Mouse (Mus musculus): ENCODE measurements around the gene Msln. TPM values are rescaled to one million over a fixed set of nuclear protein-coding genes. Genes with fewer than 3 reads are reported as not detected.
"Not testable (repeated sequence)": the region's sequence is repeated elsewhere in the genome, so short reads cannot be mapped to it uniquely, and the experiment has no call there.

The Msln gene
- total RNA-seq, 2 experiments from 2014 or later: 0.44 to 0.49 TPM

DNA sequence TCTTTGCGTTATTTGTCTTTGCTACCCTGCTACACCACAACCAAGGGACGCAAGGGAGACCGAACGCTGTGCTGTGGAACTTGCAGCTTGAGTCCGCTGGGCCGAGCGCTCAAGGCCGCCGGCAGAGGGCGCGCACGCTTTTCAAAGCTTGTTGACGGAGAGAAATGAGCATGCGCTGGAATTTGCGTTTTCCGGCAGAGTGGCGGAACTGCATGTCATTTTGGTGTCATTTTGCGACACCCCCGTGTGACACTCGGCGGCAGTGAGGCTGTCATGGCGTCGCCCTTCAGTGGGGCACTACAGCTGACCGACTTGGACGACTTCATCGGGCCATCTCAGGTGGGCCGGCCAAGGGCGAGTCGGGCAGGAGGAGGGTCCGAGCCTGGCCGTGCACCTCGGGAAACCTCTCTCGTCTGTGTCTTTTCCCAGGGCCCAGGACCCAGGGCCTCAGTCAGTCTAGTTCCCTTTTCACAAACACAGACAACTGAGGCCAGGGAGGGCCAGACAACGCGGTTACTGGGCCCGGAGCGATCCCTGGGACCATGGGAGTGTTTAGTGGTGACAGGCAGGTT lies 19.5 kb upstream of the Msln start, which contains the start of gene Narfl:
Gene Narfl, plus strand, starts transcription at position 228 of the 572 bp plus-strand sequence.
- peak; percentile 96 to 97 for DNase-seq (ENCODE audit: low spot score in 2 of 2)

DNA sequence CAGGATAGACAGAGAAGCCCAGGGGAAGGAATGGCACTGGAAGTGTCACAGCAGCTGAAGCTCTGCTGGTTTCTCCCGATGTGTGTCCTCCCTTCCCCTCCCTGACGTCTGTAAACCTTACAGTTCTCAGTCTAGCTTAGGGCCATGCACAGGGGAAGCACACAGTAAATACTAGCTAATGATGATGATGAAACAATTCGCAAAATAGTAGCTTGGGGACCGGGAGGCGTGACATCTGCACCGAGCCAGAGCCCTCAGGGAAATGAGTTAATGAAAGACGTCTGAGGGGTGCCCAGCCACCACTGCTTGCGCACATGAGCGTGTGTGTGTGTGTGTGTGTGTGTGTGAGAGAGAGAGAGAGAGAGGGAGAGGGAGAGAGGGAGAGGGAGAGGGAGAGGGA lies 15.2 kb upstream of the Msln start:
- no peak for DNase-seq (ENCODE audit: low spot score in 2 of 2)

DNA sequence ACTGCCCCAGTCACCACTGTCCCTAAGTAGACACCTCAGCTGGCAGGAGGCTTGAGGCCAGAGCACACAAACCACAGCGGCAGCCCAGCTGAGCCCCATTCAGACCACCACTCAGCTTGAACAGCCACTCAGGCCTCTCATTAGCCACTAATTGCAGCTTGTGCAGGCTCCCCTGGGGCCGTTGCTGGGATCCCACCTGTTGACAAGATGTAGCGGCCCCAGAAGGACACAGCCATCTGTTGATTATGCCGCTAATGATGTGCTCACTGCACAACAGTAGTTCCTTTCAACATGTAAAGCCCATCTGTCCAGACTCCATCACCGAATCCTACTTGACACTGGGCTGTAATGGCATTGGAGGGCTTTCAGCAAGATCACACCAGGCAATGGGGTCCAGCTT lies 11.7 kb upstream of the Msln start:
- DNase-seq (ENCODE audit: low spot score in 2 of 2): no peak

DNA sequence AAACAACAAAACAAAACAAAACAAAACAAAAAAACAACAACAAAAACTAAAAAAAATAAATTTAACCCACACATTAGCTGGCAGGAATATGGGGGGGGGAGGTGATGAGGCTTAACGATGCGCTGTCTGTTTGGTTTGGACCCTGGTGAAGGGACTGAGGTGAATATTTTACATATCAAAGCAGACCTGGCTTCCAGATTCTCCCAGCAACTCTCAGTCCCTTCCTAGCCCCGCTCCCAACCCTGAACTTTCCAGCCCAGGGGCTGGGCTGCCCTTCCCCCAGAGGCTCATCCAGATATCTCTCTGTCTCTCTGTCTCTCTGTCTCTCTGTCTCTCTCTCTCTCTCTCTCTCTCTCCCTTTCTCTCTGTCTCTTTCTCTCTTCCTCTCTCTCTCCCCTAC lies 8.4 kb upstream of the Msln start:
- no peak for DNase-seq (ENCODE audit: low spot score in 2 of 2)

DNA sequence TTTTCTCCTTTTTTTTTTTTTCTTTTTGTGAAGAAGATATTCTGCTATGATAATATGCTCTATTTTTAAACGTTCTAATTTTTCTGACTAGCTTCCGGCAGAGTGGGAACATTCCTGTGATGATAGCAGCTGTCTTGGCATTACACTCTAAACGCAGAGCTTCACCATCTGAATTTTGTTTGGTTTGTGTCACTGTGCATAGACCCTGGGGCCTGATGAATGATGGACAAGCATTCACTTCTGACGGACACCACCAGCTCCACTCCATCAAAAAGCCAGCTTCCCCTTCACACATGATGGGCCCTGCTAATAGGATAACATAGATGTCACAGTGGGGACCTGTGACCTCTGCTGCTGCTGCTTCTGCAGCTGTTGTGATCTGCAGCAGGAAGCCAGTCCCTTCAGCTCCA lies 7.4 kb upstream of the Msln start:
- no peak for DNase-seq (ENCODE audit: low spot score in 2 of 2)

DNA sequence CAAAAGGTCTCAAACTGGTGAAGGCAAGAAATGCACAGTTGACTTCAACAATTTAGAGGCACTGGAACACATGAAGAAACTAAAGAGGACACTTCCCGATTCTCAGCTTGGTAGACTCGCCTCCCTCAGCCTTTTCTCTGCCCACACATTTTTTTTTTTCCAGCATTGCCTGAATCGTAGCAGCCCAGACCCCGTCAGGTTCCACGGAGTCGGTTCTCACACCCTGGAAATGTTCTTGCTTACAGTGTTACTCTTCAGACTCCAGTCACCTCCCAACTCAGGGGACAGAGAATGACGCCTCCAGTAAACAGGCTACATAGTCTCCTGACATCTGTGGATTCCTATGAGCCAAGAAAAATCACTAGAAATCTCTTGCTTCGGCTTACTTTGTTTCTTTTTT lies 6.0 kb upstream of the Msln start:
- no peak for DNase-seq (ENCODE audit: low spot score in 2 of 2)

DNA sequence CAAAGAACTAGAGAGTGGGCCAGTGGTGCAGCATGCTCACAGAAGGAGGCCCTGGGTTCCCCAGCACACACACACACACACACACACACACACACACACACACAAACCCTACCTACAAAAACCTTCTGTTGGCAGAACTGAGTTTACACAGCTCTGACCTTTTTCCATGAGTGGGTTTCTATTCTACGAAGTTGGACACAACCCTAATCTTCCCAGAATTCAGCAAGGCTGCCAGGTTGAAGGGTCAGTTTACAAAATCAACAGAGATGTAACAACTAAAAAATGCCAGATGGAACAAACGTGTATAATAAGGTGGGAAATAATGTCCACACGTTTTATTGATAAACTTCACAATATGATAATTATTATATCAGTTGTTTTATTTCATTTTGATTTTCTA lies 3.5 kb upstream of the Msln start:
- no peak for DNase-seq (ENCODE audit: low spot score in 2 of 2)

DNA sequence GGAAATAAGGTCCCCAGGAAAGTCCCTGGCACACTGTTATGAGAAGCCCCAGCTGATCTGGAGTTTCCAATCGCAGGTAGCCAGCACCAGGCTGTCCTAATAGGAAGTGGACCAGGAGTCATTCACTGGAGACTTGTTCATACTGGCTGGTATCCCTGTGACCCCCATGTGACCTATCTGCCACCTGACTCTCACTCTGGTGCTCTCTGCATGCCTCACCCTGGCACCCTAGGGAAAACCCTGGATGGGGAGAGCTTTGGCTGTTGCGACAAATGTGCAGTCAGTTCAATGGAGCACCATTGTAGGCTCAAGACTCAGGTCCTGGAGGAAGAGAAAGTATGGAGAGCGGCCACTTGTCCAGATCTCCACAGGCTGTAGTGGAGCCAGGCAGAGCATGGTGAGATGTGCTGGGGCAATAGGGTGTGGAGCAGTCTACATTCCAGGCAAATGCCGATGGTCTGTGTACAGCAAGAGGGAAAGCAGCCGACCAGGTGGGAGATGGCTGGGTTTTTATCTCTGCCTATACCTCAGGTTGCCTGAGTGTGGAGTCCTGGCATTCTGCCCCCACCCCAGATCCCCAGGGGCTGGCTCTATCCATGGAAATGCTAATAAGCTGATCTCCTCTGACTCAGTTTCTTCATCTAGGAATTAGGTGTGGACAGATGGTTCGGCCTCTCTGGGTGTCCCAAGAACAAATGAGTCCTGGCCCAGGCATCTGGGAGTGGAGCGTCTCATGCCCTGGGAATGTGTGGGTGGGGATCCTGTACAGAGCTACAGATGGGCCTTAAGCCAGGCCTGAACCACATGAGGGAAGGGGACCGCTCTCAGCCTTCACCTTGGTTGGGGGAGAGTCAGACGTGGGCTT lies 2.4 kb upstream of the Msln start:
- DNase-seq (ENCODE audit: low spot score in 2 of 2): no peak

DNA sequence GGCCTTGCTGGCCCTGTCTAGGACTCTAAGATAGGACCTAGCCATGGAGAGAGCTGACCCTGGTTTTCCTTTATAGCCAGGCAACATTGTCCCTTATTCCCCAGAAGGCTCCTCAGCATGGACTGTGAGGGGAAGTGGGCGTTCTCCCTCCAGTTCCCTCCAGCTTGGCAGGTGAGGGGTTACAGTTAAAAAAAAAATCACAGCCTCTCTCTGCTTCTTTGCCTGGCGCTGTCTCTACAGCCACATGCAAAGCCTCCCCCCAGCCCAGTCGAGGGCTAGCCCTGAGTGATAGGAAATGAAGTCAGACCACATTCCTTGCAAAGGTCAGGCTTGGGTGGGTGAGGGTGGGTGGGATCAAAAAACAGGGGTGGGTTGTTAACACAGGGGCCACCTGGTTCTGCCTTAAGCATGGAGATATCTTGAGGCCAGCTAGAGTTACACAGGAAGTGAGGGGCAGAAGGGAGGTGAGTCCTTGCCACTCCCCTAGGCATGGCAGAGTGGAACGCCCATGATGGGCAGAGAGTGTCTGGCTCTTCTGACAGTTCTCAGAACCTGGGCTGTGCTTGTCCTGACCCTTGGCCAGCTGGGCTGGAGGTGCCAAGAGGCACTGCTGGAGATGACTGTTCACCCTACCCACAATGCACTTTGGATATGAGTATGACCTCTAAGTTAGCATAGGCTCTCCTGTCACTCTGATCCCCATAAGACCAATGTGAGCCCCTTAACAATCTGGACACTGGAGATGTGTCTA lies 1.6 kb upstream of the Msln start:
- no peak for DNase-seq (ENCODE audit: low spot score in 2 of 2)

DNA sequence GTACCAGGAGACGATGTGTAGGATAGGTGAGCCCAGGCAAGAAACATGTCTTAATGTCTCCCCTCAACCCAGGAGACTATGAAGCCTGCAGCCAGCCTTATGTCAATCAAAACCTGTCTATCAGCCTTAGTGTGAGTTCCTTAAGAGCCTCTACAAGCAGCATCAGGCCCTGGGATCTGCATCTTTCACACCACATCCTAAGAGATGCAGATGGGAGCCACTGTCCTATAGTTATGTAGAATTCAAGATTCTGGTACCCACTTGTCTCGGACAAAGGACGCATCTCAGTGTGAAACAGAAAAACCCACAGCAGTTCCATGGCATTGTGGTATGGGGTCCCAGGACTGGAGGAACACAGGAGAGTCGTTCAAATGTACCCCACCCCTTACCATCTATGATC lies 908 bp upstream of the Msln start:
- no peak for DNase-seq (ENCODE audit: low spot score in 2 of 2)

DNA sequence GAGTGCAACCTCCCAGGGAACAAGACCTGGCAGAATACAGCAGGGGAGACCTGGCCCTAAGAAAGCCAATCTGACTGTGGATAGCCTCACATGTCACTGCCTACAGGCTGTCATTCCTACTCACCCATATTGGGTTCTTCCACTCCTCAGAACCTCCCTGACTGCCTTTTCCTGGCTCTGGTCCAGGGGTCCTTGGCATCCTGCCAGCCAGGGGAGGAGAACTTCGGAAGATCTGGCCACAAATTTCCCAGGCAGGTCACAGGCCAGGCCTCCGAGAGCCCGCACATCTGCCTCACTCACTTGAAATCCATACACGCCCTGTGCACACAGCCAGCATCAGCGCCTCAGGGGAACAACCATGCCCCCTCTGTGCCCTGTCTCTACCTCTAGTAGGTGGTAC lies 2.7 kb downstream of the Msln start:
- DNase-seq (ENCODE audit: low spot score in 2 of 2): peak; percentile 46 to 57

DNA sequence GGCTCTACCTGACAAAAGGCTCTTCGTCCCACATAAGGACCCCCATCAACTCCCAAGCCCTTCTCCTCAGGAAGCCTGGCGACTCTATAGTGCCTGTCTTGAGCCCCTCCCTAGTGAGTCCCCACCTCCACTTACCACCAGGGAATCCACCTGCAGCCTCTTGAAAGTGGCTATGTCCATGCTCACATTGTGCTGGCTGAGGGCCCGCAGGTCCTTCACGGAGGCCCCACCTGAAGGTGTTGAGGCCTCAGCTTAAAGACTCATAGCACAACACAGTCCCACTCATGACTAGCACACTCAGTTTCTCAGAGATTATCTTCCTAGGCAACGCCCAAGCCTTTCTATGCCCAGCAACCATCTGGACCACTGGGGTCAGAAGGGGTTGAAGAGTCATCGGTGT lies 4.9 kb downstream of the Msln start:
- no peak for DNase-seq (ENCODE audit: low spot score in 2 of 2)

DNA sequence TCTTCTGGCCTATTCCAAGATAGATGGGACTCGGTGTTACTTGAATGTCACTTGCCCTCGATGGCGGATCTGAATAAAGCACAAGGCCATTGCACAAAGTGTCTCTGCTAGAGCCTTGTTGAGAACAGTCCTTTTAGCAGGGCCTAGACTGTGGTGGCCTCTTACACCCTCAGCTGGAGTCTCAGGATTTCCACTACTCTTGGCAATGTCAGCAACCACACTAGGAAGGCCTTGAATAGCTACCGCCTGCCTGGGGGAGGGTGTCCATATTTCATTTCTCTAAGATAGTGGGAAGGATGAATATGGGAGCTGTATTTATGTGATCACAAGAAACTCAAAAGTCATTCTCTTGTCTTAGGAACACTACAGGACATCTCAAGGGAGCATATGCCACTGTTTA lies 5.9 kb downstream of the Msln start:
- DNase-seq (ENCODE audit: low spot score in 2 of 2): no peak

DNA sequence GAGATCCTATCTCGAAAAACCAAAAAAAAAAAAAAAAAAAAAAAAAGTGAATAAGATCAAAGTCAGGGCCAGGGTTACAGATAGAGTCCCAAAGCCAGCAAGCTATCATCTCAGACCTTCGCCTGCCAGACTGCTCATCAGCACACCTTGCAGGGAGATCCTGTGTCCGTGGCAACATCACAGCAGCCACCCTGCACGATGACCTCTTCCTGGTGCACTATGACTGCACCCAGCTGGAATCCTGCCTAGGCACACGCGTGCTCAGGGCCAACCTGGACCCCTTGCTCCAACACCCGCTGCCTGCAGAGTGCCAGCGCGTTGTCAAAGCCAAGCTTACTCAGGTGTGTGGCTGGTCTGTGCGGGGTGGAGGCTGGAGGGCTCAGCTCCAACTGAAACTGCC lies 9.9 kb downstream of the Msln start:
- no peak for DNase-seq (ENCODE audit: low spot score in 2 of 2)

DNA sequence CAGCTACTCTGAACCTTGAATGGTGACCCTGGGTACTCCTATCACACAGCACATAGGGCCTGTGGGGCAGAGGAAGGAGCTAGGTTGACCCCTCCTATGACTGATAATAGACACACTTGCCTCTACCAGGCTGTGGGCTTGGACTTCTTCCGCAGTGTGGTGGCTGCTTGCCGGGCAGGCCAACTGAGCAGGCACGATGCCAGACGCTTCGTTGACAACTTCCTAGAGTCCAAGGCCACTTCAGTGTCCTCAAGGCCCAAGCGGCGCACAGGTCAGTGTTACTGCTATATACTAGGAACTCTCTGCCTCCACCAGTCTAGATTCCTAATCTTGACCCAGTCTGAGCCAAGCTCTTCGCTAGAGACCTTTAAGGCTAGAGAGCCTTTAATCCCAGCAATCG lies 10.3 kb downstream of the Msln start:
- DNase-seq (ENCODE audit: low spot score in 2 of 2): no peak

DNA sequence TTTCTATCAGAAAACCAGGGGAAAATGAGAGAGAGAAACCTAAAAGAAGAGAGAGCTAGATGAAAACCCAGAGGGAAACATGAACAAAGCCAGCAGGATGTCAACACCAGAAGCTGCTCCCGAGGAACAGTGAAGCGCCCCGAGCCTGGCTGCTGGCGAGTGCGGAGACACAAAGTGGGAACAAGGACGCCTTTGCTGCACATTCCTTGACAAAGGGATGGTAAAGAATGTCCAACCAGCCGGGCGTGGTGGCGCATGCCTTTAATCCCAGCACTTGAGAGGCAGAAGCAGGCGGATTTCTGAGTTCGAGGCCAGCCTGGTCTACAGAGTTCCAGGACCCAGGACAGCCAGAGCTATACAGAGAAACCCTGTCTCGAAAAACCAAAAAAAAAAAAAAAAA lies 12.7 kb downstream of the Msln start:
- not testable (repeated sequence) for DNase-seq (ENCODE audit: low spot score in 2 of 2)

DNA sequence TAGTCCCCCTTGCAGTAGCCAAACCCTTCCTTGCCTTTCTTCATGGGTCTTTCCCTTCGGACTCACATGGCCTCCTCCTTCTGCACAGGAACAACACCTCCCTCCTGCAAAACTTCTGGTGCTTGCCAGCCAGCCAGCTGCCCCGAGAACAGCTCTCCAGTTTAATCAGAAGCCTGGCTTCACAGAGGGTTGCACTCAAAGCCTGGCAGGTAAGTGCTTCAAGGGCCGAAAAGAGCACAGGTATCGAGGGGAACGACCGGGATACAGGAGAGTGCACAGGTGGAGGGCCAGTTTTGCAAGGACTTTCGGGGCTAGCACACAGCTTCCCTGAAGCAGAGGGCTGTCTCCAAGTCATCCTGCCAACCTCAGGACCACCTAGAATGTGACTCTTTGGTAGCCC lies 15.3 kb downstream of the Msln start:
- no peak for DNase-seq (ENCODE audit: low spot score in 2 of 2)

DNA sequence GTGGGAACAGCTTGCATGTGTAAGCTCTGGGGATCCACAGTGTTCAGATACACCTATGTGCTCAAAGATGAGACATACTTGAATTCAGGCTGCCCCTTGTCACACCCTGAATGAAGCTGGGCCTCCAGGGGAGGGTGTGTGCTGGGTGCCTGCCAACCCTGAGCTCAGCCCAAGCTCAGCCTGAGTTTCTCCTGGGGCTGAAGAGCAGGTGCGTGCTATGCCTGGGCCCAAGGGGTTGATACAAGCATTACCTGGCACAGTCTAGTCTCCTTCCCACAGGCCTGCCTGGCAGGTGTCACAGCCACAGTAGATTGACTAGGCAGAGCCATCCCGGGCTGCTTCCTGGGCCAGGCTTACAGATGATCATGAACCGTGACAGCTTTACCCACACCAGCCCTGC lies 18.4 kb downstream of the Msln start, which contains the start of gene Mslnl:
Gene Mslnl, plus strand, starts transcription at position 298 of the 400 bp plus-strand sequence.
- DNase-seq (ENCODE audit: low spot score in 2 of 2): no peak

DNA sequence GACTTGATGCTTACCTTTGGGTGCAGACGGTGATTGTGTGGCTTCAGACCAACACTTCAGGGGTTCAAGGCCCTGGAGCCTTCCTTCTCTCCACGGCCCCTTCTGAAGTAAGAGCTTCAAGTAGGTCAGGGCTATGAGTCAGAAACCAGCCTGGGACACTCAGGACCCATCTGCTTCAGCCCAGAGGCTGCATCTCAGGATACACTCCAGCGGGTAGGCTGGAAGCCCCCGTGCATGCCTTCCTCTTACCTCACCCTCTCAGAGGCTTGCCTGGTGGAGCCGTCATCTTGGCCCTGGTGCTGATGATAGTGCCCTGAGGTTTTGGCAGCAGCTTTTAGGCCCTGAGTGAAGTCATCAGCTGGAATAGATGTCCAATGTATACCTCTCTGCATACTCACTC lies 18.9 kb downstream of the Msln start:
- no peak for DNase-seq (ENCODE audit: low spot score in 2 of 2)

DNA sequence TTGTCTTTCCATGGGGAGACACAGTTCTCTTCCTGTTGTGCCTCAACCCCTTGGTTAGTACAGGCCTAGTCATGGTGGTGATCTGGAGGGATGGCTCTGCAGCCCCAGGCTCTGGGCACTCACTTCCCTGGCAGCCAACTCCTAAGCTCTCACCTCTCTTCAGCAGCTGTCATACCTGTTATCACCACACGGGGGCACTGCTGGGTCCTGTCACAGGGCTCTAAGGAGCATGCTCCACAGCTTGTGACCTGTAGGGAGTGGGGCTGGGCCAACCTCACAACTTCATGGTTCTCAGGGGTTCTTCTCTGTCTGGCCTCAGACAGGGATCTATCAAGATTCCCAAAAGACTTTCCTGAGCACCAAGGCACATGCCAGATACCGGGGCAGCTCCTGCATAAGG lies 22.1 kb downstream of the Msln start:
- peak; percentile 62 to 78 for DNase-seq (ENCODE audit: low spot score in 2 of 2)

DNA sequence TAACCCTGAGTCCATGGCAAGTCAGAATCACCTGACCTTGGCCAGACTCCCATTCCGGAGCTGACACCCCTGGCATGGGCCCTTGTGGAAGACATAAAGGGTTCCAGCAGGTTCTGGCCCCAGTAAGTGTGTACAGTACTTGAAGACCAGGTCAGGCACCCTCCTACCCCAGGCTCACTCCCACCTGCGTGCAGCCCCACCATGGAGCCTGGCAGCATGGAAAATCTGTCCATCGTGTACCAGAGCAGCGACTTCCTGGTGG lies 26.2 kb downstream of the Msln start:
- no peak for DNase-seq (ENCODE audit: low spot score in 2 of 2)

DNA sequence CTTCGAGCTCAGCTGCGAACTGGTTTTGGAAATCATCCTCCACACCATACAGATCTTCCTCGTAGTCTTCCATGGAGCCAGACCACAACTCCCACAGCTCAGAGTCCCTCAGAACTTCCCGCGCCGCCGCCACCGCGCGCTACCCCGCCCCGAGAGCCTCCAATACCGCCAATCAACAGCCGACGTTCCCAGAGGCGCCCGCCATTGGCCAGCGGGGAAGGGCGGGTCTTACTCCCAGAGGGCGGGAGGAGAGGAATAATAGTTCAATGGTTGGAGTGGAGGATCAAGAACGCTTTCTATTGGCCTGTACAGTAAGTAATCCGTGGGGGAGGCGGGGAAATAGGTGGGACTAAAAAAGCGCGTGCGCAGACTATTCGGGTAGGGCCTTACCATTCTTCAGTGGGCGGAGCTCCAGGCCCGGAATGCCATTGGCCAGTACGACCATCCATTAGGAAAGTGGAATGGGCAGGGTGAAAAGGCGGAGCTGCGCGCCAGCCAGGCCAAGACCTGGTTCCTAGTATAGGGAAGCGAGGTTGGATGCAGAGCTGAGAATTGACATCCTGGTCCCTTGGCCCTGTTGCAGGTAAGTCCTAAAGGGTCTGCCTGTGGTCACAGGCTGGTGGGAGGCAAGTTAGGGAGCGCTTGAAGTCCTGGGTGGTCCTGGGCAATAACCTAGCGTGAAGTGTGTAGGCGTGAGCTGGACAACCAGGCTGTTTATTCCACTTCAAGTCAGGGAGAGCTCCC lies 26.7 kb downstream of the Msln start, which contains the start of the genes Chtf18 and Rpusd1:
Gene Chtf18, minus strand, starts transcription at position 155 of the 744 bp plus-strand sequence.
Gene Rpusd1, plus strand, starts transcription at position 406 of the 744 bp plus-strand sequence.
- DNase-seq (ENCODE audit: low spot score in 2 of 2): peak; percentile 96 to 99
